Comparison of ENCODE assay signal across 13 mouse cellular contexts in the genomic region with DNA sequence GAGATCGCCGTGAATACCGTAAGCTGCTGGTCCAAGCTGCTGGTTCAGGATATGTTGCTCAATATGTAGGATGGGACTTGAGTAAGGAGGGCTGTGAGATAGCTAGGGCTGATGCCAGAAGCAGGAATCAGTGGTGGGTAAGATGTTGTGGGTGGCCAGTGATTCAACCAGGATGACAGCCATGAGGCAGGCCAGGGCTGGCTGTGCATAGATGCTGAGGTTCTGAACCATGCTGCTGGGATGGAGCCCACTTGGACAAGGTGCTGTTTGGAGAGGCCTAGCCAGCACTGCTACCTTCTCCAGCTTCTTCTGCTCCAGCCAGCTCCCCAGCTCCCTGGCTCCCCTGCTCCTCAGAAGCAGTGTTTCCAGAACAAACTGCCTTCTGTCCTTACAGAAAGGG.
"Had no signal": no experiment of that assay in that cellular context is flagged by ENCODE, and none has a peak within 500 bp of the region (broad histone marks: within the 10 kb centered on the region; RNA-seq: fewer than 3 reads in every experiment).

No protein-coding gene starts in this region.

- H3K9me3 ChIP-seq: midbrain, embryonic 13.5 days; neural tube, embryonic 15.5 days had no signal

- H3K36me3 ChIP-seq: midbrain, embryonic 13.5 days; neural tube, embryonic 15.5 days had no signal

- H3K27ac ChIP-seq: left cerebral cortex, adult 2 months; liver, embryonic 14.5 days; midbrain, embryonic 13.5 days; neural tube, embryonic 15.5 days had no signal

- ATAC-seq: midbrain, embryonic 13.5 days had no signal

- H3K4me3 ChIP-seq: left cerebral cortex, adult 2 months; midbrain, embryonic 13.5 days; myocyte; neural tube, embryonic 15.5 days had no signal

- H3K4me1 ChIP-seq: midbrain, embryonic 13.5 days; neural tube, embryonic 15.5 days had no signal

- H3K4me2 ChIP-seq: midbrain, embryonic 13.5 days; neural tube, embryonic 15.5 days had no signal

- DNase-seq: kidney, postnatal 25 days; liver; lung, adult 18-20 months; right cerebral cortex, adult 18-20 months; right cerebral cortex, postnatal 4 days; spleen, adult 18-20 months; thymus, adult 18-20 months; thymus, postnatal 14 days had no signal

- H3K27me3 ChIP-seq: midbrain, embryonic 13.5 days; neural tube, embryonic 15.5 days had no signal

- H3K9ac ChIP-seq: liver, embryonic 14.5 days; midbrain, embryonic 13.5 days; neural tube, embryonic 15.5 days had no signal
